Mouse (Mus musculus) adrenal gland, postnatal 14 days (tissue): ENCODE results near the gene Fgf11. TPM values are rescaled to one million over a fixed set of nuclear protein-coding genes. Genes with fewer than 3 reads are reported as not detected.

Experiments
- DNase-seq: peaks from one replicate; pipeline ENCODE4 v3.0.0; 2021; ENCODE audit warnings: mixed read lengths
- long read RNA-seq, 2 experiments: library from polyadenylated mRNA; stranded (forward); transcript quantifications; one replicate each; pipeline ENCODE4 v2.0.0; 2021
- total RNA-seq: library from RNA; stranded (reverse); gene quantifications from 2 replicates; pipeline ENCODE4 v1.2.3, GENCODE M21; 2021

Gene Fgf11
- total RNA-seq, result 3.5 and 3.8 TPM in 2 replicates
- long read RNA-seq, experiment 1, result 0 reads
- long read RNA-seq, experiment 2, result 0 reads

DNA sequence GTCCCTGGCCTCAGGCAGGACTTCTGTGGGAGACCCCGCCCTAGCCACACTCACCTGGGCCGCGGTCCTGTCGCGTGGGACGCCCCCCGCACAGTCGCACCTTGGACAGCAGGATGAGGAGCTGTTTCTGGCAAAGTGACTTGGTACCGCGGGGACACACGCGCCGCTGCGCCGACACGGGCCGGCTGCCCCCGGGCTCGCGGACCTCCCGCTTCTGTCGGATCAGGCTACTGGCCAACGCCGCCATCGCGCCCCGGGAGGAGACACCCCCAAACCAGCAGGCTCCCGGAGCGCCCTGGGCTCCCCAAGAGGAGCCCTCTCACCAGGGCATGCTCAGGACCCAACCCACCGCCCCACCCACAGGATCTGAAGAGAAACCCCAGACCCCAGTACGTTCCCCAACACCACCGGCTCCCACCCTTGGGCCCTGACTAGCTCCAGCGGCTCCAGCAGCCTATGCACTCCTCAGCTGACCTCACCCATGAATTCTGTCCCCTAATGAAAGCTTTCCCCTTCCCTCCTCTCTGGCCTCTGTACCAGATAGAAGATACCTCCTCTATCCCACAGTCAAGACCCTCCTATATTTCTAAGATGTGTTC is at the start of gene Fgf11:
Gene Fgf11 (minus strand): TSS at position 479 of the 599 bp plus-strand sequence.
- peak; percentile 20 for DNase-seq

DNA sequence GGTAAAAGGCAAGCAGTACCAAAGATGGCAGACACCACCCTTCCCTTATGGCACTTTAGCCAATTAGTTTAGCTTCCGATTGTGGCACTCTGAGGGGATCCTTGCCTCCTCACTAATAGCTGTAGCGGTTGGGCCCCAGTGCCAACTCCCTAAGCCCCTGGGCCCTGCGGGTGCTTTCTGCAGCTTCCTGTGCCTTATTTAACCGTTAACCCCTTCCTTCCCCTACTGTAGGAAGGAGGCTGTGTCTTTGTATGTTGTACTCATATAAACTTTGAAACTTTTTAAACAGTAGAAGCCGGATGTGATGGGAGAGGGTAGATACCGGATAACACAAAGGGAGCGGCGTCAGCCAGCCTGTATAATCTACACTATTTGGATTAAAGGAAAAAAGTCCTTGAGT is 49.1 kb upstream of the Fgf11 start:
- DNase-seq, result no peak

DNA sequence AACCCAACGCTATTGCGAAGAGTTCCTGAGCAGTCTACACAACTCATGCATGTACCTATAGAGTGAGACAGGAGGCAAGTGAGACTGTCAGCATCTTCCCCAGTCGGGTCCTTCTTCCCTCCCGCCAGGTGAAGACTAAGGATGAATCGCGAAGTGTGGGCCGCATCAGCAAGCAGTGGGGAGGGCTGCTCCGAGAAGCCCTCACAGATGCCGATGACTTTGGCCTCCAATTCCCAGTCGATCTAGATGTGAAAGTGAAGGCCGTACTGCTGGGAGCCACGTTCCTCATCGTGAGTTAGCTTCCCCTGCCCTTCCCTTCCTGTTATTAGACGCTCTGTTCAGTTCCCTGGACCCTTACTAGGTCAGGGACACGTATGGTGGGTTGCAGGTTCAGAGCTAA is 48.2 kb upstream of the Fgf11 start:
- DNase-seq, result no peak

DNA sequence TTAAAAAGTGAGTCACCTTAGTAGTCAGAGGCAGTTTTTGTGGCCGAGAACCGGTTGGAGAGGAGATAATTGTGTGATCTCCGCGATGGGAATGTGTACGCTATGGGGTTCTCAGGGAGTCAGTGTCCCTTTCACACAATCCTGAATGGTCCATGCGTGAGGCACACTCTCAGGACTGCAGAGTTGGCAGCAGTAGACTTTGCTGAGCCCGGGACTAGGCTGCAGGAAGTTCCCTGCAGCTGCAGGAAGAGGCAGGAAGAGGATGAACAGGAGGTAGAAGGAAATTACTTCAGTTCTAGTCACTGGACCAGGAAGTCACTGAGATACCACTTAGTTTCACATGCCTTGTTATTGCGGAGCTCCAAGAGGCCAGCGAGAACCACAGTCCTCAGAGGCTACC is 47.5 kb upstream of the Fgf11 start:
- DNase-seq, result no peak

DNA sequence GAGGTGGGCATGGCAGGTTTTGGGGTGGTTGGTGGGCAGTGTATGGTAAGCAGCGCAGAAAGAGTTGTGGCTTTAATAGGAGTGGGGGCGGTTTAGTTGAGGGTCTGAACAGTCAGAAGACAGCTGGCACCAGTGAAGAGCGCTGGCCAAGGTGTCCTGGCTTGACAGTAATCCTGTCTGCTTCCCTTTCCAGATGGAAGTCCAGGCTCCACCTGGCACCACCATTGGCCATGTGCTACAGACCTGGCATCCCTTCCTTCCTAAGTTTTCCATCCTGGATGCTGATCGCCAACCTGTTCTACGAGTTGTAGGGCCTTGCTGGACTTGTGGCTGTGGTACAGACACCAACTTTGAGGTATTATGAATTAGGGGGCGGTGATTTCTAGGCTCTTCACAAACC is 46.4 kb upstream of the Fgf11 start:
- DNase-seq, result no peak

DNA sequence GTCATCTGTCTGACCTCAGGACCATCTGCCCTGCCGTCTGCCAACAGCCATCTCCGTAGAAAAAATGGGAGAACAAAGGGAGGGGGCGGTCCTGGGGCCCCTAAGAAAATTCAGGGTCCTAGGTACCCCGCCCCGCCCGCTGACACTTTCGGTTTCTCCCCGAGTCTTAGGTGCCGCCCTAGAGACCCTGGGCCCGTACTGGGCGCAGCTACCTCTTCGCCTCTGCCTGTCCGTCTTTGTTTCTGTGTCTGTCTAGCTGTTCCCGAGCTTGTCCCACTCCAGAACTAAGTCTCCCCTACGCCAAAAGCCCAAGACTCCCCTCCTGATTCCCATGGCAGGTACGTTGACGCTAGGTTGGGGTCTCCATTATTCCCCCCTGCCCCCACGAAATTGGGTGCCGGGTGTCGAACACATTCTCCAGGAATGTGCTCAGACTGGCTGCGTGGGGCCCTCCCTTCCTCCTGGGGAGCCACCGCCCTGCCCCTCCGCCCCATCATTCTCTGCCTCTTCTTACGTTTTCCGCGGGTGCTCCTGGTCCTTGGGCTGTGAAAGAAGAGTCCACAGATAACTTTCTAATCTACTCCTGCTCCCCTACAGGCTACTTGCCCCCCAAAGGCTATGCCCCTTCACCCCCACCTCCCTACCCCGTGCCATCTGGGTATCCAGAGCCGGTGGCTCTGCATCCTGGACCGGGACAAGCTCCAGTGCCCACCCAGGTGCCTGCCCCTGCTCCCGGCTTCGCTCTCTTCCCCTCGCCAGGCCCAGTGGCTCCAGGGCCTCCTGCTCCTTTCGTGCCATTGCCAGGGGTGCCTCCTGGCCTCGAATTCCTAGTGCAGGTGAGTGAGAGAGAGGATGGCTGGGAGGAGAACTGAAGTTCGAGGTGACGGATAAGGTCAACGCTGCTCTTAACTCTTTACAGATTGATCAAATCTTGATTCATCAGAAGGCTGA is 45.4 kb upstream of the Fgf11 start:
- DNase-seq, result no peak

DNA sequence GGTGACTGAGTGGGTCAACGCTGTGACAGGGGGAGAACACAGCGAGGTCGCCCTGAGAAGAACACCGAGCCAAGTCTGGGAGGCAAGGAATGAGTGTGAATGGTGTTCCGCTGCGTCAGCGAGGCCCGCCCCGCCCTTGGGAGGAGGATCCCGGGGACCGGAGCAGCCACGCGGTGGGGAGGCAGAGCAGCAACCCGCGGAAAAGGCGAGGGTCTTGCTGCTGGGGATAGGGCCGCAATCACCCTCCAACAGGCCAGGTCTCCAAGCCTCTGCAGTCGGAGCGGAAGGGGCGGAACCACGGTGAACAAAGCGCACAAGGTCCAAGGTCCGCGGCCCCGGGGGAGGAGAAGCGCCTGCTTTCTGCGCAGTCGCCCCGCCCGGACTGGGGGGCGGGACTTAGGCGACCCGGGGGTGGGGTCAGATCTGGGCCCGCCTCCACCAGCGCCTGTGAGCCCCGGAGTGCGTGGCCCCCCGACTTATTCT is 44.6 kb upstream of the Fgf11 start, which contains the start of gene Plscr3:
Gene Plscr3 (plus strand): TSS at position 179 of the 483 bp plus-strand sequence.
- DNase-seq, result peak; percentile 96

DNA sequence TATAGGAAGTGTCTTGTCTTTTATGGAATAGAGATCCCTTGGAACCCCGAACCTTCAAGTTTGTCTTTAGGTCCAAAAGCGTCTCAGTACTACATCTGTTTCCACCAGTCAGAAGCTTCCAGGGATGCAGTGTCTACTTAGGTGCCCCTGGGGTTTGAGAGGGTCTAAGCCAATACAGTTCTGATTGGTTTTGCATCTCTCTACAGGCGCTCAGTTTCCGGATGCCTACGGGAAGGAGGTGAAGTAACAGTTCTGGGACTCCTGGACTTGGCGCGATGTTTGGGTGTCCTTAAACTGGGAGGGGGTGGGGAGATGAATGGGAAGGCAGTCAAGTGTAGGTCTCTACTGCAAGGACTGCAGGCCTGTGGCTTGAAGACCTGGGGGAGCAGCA is 37.1 kb upstream of the Fgf11 start:
- DNase-seq, result peak; percentile 38

DNA sequence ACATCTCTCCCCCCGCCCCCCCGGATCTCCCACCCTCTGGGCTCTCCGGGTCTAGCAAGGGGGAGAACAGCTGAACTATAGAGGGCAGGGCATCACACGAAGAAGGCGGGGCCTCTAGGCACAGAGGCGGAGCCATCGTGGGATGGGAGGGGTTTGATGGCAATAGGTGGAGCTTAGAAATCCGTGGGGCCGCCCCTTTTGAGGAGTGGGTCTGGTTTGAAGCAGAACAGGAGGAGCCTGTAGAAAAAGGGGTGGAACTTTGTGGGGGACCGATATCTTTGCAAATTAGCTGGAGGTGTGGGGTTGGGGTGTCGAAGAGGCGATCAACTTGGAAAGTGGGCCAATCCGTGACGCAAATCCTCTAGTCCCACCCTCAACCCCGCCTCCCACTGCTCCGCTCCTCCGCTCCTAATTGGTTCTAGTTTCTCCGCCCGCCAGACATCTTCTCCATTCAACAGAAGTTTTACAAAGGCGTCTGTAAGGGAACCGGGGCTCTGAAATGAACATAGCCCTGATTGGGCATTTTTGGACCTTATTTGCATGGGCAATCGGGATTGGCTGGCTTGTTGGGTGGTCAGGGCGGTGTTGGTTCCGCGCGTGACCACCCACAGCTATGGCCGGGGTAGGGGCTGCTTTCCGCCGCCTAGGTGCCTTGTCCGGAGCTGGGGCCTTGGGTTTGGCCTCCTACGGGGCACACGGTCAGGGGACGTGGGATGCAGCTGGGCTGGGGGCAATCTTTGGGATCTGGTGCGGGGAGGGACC is 36.5 kb upstream of the Fgf11 start, which contains the start of gene Tmem256:
Gene Tmem256 (plus strand): TSS at position 563 of the 762 bp plus-strand sequence.
- DNase-seq, result peak; percentile 96

DNA sequence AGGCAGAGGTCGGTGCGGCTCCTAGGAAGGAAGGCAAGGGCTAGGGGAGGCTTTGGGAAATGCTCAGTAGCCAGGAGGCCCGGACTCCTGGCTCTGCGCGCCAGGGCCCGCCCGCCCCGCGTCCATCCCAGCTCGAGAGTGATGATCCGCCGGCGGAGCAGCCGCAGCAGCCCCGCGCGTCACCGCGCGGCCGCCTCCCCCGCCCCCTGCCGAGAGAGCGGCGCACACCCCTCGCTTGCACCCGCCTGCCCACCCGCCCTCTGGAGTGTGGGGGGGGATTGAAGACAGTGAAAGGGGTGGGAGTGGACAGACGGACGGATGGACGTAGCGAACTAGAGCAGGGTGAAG is 35.9 kb upstream of the Fgf11 start, which contains the start of gene Nlgn2:
Gene Nlgn2 (minus strand): TSS at position 181 of the 348 bp plus-strand sequence.
- peak; percentile 86 for DNase-seq

DNA sequence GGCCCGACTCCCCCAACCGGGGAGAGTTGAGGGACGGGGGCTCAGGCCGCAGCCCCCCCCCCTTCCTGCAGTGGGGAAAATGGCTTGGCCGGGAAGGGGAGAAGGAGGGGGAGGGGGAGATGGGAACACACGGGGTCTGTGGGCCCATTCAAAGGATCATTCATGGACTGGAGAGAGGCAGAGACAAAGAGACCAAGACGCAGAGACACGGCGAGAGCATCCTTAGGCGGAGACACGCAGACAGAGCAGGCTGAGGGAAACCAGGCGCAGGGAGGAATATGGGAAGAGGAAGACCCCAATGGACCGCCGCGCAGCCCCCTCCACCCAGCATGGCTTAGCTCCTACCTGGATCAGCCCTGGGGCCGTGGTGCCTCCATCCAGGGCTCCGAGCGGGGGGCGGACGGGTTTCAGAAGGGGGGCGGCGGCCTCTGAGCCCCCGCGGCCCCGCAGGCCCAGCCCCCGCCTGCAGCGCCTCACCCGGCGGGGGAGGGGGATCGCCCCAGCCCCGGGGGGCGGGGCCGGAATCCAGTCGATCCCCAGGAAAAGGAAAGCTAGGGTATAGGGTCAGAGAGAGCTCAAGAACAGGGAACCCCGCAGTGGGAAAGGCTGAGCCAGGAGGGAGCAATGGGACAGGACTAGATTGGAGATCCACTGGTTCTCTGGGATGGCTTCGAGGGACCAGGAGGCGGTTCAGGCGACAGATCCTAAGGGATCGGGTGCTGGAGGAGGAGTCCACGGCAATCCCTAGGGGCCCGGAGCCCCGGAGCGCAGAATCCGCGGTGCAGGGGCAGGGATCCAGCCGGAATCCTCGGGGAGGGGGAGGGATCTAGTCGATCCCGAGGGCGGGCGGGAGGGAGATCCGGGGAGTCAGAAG is 35.3 kb upstream of the Fgf11 start:
- peak; percentile 58 for DNase-seq

DNA sequence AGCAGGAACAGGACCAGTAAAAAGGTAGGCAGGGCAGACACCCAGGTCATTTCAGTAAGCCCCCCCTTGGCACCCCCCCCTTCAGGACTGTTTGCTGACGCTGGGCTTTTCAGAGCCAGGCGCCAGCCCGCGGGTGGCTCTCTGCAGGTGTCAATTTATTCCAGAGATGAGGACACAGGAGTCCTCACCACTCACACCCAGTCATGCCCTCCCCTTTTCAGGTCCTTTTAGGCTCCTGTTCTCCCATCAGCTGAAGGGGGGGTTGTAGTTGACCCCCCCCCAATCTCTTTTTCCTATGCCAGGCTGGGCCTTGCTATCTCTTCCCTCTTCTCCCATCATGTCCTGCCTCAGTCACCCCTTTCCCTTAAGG is 34.3 kb upstream of the Fgf11 start:
- no peak for DNase-seq

DNA sequence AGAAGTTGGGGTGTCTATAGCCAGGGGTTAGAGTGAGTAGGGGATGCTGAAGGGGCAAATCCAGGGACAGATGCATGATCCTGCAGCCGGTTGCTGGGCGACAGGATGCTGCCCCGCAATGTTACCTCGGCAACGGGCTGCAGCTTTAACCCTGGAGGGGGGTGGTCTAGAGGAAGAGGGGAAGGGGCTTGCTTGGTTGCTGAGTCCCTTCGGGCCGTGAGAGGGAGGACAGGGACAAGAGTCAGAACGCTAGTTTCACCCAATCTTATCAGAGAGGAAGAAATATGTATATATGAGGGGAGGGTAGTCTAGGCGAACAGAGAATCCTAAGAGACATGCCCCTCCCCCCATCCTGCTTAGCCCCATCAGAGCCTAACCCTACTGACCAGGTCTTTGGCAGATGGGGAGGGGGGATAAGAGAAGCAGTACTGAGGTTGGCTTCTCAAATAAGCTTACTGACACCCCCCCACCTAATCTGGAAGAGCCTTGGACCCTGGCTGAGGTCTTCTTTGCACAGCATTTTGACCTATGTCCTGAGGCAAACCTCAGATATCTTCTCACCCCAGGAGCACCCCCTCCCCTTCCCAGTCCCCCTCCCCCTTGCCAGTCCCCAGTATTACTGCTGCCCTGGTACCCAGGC is 33.8 kb upstream of the Fgf11 start:
- DNase-seq, result no peak

DNA sequence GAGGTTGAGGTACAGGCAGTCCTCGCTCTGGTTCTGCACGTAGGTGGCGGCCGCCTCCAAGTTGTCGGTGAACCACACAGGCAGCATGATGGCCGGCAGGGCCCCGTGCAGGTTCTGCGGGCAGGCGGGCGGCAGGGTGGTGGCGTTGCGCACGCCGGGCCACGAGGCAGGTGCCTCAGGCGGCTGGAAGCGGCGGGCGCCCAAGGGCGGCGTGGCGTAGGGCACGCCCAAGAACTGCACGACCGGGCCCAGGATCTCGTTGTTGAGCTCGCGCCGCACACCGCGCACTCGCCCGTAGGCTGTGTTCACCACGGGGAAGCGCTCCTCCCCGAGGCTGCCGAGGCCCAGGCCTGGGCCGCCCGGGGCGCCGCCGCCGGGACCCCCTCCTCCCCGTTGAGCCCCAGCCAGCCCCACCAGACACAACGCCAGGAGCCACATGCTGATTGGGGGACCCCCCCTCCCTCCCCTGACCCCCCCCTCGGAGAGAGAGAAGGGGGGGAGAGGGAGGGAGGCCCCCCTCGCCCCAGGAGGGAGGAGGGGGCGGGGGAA is 32.4 kb upstream of the Fgf11 start:
- peak; percentile 63 for DNase-seq

DNA sequence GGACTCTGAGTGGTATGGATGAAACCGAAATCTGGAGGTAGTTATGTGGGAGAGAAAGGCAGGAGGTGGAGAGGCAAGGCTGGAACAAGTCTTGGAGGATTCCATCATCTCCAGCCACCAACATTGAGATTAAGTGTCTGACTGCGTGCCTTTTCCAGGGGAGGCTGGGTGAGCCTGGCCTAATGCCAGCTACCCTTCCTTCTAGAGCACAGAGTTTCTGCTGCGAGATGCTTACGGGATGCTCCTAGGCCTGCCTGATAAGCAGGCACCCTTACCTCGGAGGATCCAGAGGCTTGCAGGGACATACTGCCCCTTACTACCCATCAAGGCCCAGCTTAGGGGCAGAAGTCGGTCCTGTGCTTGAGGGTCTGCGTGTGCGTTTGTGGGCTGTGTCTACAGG is 31.9 kb upstream of the Fgf11 start:
- DNase-seq, result no peak

DNA sequence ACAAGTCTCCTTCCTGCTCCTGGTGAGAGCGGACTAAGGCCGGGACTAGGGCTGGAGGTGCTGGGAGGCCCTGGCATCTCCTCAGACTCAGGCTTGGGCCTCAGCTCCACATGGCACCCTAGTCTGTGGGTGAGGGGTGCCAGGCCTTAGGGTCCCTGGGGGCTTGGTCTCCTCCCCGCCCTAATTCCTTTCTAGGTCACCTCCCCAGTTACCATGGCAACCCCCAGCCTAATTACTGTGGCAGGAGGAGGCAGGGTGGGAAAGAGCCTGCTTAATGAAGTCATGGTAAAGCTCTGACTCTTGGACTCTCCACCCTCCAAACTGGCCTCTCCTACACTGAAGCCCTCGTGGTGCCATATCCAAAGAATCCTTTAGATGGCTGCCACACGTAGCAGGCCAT is 27.2 kb upstream of the Fgf11 start:
- DNase-seq, result no peak

DNA sequence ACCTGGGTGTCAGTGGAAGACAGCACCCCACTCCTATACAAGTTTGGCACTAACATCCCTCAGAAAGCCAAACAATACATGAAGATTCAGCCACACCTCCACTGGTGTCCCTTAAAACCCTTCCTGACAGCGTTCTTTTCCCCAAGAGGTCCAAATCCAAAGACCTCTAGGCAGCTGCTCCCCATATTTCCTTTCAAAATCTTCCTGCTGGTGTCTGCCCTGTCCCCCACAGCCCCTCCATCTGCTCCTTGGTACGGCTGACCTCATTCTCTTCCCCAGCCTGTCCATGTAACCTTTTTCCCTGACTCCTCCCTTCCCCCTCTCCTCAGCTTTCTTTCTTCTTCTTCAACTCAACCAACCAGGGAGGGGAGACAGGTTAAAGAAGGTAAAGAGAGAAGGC is 21.8 kb upstream of the Fgf11 start:
- no peak for DNase-seq

DNA sequence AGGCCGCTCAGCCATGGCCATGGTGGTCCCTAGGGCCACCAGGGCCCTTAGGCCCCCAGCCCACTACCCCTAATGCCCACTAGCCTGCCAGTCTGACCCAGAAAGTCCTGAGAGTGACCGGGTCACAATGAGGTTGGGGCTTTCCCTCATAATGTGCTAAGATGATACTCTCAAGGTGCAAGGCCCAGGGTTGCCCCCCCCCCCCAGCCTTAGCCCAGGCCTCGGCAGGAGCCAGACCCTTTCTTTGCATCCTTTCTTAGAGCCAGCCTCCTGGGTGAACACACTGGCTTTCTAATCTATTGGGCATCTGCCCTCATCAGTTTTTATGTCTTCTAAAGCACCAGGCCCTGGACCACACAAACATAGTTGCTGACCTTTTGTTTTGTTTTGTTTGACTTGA is 20.4 kb upstream of the Fgf11 start, which contains the start of gene Spem1:
Gene Spem1 (minus strand): TSS at position 101 of the 400 bp plus-strand sequence.
- DNase-seq, result no peak

DNA sequence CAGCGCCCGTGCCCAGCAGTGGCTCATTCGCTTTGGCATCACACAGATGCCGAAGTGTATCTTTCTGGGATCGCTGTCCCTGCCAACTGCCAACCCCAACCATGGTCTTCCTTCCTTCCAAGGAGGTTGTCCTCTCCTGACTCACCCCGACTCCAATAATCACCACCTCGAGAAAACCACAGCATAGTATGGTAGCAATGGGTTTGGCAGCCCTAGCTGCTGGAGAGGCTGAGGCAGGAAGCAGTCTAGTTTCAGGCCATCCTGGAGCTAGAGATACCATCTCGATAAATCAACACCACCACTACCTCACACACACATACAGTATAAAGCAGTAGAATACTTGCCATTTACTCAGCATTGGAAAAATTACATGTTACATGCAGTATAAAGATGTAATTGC is 17.2 kb upstream of the Fgf11 start:
- DNase-seq, result no peak

DNA sequence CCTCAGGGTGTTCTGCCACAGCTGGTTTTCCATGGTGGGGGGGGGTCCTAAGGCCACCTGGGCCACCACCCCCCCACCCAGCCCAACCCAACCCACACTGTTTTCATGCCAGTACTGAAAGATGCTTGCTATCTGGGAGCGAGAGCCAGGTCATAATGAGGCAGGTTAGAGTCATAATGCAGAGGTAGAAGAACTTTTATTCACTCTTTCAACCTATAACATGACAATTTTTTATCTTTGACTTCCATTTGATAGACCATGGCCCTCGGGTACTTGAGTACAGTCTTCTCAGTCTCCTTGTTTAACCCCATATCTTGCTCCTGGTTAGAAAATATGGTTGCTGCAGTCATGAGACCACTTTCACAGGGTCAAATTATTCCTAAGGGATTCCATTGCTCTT is 16.7 kb upstream of the Fgf11 start, which contains the start of gene Spem2:
Gene Spem2 (minus strand): TSS at position 101 of the 400 bp plus-strand sequence.
- DNase-seq, result no peak

DNA sequence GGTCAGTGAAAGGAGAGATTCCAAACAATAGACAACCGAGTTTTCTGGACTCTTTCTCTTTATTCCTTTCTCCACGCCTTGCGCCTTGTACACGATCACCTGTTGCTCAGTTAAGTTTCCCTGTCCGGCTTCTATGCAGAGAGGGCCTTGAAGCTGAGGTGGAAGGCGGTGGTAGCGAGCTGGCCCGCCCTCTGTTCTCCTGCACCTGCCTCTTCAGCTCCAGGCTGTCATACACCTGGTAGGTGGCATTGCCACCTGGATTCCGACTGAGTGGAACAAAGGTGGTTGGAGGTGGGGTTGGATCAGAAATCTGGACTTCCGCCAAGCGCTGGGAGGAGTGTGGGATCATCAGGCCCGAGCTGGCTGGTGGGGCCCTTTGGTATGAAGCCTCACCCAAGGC is 14.9 kb upstream of the Fgf11 start:
- DNase-seq, result no peak
